Mouse (Mus musculus) thymus, adult 2 months (tissue): ENCODE data around the gene Nampt.

Experiments
- CTCF ChIP-seq: fragments of 200-500 bp; IDR thresholded peaks from 2 replicates; pipeline ENCODE4 v1.5.1; 2012; ENCODE audit warnings: mild to moderate bottlenecking, control low read depth, low read length, moderate library complexity, borderline replicate concordance; ENCODE audit not compliant: control insufficient read depth, poor library complexity, insufficient read depth; ENCODE audit errors: extremely low read depth
- POLR2A ChIP-seq: fragments of 200-500 bp; IDR thresholded peaks from 2 replicates; pipeline ENCODE4 v1.6.1; 2012; ENCODE audit warnings: mild to moderate bottlenecking, low read length, control low read depth, moderate library complexity; ENCODE audit not compliant: control insufficient read depth, poor library complexity, insufficient read depth; ENCODE audit errors: extremely low read depth

- TF ChIP-seq POLR2A (no peak), CTCF (no peak)
Observed at GRCm38 (mm10) chr12:32884356-32884755, 65.0 kb downstream of the Nampt start.
